Mouse (Mus musculus): ENCODE results near the gene Spen. TPM values are rescaled to one million over a fixed set of nuclear protein-coding genes. Genes with fewer than 3 reads are reported as not detected.

Gene Spen
- polyA plus RNA-seq, 1 experiment from 2014 or later, result 3.3 TPM

GRCm38 (mm10) chr4:141467581-141467927, 70.8 kb downstream of the Spen start:
- Histone ChIP-seq H3K36me3 (ENCODE audit: control insufficient read depth, insufficient read depth) (peaks cover 66% of the 10 kb centered on the region), H3K27ac (ENCODE audit: low read length) (no peak overlapping the region), H3K9me3 (replicated peaks; ENCODE audit: control insufficient read depth, low read length) (no peaks in the 10 kb centered on the region; the same call in 1 of the 2 replicates), H3K27me3 (ENCODE audit: control insufficient read depth, insufficient read depth, low read depth, low read length) (no peaks in the 10 kb centered on the region), H3K4me2 (ENCODE audit: low read depth, low read length) (no peak overlapping the region), H3K9ac (ENCODE audit: low read depth, low read length) (no peak overlapping the region), H3K4me1 (ENCODE audit: control insufficient read depth, low read depth, low read length) (no peaks in the 10 kb centered on the region), H3K4me3 (ENCODE audit: low read depth, low read length) (no peak overlapping the region)
- 79% methylated on average over 6 of the region's 6 CpGs for WGBS (ENCODE audit: insufficient replicate concordance)
- no peak for ATAC-seq (ENCODE audit: low read depth)

- Histone ChIP-seq H3K36me3 (ENCODE audit: control insufficient read depth, insufficient read depth) (peaks cover 60% of the 10 kb centered on the region), H3K4me2 (ENCODE audit: low read depth, low read length) (no peak overlapping the region), H3K9ac (ENCODE audit: low read depth, low read length) (no peak overlapping the region), H3K4me3 (ENCODE audit: low read depth, low read length) (no peak overlapping the region), H3K9me3 (replicated peaks; ENCODE audit: control insufficient read depth, low read length) (no peaks in the 10 kb centered on the region; the same call in 1 of the 2 replicates), H3K27me3 (ENCODE audit: control insufficient read depth, insufficient read depth, low read depth, low read length) (no peaks in the 10 kb centered on the region), H3K4me1 (ENCODE audit: control insufficient read depth, low read depth, low read length) (no peaks in the 10 kb centered on the region), H3K27ac (ENCODE audit: low read length) (no peak overlapping the region)
- ATAC-seq (ENCODE audit: low read depth), result no peak
- WGBS (ENCODE audit: insufficient replicate concordance), result 84% methylated on average over 15 of the region's 15 CpGs
Measured at GRCm38 (mm10) chr4:141466844-141467580, 71.4 kb downstream of the Spen start.

DNA sequence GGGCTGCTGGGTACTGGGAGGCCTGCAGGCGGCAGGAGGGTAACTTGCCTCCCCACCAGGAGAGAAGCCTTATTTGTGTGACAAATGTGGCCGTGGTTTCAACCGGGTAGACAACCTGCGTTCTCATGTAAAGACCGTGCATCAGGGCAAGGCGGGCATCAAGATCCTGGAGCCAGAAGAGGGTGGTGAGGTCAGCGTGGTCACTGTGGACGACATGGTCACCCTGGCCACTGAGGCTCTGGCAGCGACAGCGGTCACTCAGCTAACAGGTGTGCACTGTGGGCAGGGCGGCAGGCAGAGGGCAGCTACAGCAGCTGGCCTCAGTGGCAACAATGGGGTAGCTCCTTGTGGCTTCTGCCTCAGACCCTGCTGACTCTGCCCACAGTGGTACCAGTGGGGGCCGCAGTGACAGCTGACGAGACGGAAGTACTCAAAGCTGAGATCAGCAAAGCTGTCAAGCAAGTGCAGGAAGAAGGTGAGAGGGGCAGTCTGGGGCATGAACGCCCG, 72.1 kb downstream of the Spen start:
- Histone ChIP-seq H3K36me3 (ENCODE audit: control insufficient read depth, insufficient read depth) (peaks cover 53% of the 10 kb centered on the region), H3K9ac (ENCODE audit: low read depth, low read length) (no peak overlapping the region), H3K4me1 (ENCODE audit: control insufficient read depth, low read depth, low read length) (no peaks in the 10 kb centered on the region), H3K4me3 (ENCODE audit: low read depth, low read length) (no peak overlapping the region), H3K27me3 (ENCODE audit: control insufficient read depth, insufficient read depth, low read depth, low read length) (no peaks in the 10 kb centered on the region), H3K4me2 (ENCODE audit: low read depth, low read length) (no peak overlapping the region), H3K27ac (ENCODE audit: low read length) (no peak overlapping the region), H3K9me3 (replicated peaks; ENCODE audit: control insufficient read depth, low read length) (no peaks in the 10 kb centered on the region; the same call in 1 of the 2 replicates)
- WGBS (ENCODE audit: insufficient replicate concordance), result 79% methylated on average over 16 of the region's 16 CpGs
- no peak for ATAC-seq (ENCODE audit: low read depth)

DNA sequence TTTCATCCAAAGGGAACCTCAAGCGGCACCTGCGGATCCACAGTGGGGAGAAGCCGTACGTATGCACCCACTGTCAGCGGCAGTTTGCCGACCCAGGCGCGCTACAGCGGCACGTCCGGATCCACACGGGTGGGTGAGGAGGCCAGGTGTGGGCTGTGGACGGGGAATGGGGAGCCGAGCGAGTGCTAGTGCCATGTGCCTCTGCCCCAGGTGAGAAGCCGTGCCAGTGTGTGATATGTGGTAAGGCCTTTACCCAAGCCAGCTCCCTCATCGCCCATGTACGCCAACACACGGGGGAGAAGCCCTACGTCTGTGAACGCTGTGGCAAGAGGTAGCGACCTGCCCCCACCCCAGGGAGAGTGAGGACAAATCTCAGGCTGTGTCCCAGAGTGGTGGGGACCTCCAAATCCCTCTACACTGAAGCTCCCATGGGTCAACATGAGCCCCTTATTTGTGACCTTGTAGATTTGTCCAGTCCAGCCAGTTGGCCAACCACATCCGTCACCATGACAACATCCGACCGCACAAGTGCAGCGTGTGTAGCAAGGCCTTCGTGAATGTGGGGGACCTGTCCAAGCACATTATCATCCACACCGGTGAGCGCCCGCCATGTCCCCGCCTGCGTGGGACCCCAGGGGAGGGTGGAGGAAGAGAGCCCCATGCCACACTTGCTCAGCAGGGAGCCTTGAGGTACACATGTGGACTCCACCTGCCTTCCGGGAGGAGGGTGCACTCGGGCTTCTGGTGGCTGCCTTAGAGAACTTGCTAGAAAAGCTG, 72.7 kb downstream of the Spen start:
- Histone ChIP-seq H3K9ac (ENCODE audit: low read depth, low read length) (no peak overlapping the region), H3K27me3 (ENCODE audit: control insufficient read depth, insufficient read depth, low read depth, low read length) (no peaks in the 10 kb centered on the region), H3K4me1 (ENCODE audit: control insufficient read depth, low read depth, low read length) (no peaks in the 10 kb centered on the region; the same call in 1 of the 2 replicates), H3K4me3 (ENCODE audit: low read depth, low read length) (no peak overlapping the region), H3K27ac (ENCODE audit: low read length) (no peak overlapping the region), H3K36me3 (ENCODE audit: control insufficient read depth, insufficient read depth) (peaks cover 50% of the 10 kb centered on the region), H3K4me2 (ENCODE audit: low read depth, low read length) (no peak overlapping the region), H3K9me3 (replicated peaks; ENCODE audit: control insufficient read depth, low read length) (no peaks in the 10 kb centered on the region)
- 90% methylated on average over 34 of the region's 34 CpGs for WGBS (ENCODE audit: insufficient replicate concordance)
- no peak for ATAC-seq (ENCODE audit: low read depth)

- Histone ChIP-seq H3K27me3 (ENCODE audit: control insufficient read depth, insufficient read depth, low read depth, low read length) (no peaks in the 10 kb centered on the region), H3K9ac (ENCODE audit: low read depth, low read length) (no peak overlapping the region), H3K4me1 (ENCODE audit: control insufficient read depth, low read depth, low read length) (no peaks in the 10 kb centered on the region; the same call in 1 of the 2 replicates), H3K27ac (ENCODE audit: low read length) (no peak overlapping the region), H3K9me3 (replicated peaks; ENCODE audit: control insufficient read depth, low read length) (no peaks in the 10 kb centered on the region), H3K36me3 (ENCODE audit: control insufficient read depth, insufficient read depth) (peaks cover 48% of the 10 kb centered on the region), H3K4me3 (ENCODE audit: low read depth, low read length) (no peak overlapping the region), H3K4me2 (ENCODE audit: low read depth, low read length) (no peak overlapping the region)
- WGBS (ENCODE audit: insufficient replicate concordance), result 80% methylated on average over 16 of the region's 16 CpGs
- no peak for ATAC-seq (ENCODE audit: low read depth)
Measured at GRCm38 (mm10) chr4:141464722-141465121, 73.7 kb downstream of the Spen start.

GRCm38 (mm10) chr4:141463472-141463871, 74.9 kb downstream of the Spen start:
- no peaks in the 10 kb centered on the region for H3K9me3 ChIP-seq (replicated peaks; ENCODE audit: control insufficient read depth, low read length)
- no peaks in the 10 kb centered on the region; the same call in 1 of the 2 replicates for H3K4me1 ChIP-seq (ENCODE audit: control insufficient read depth, low read depth, low read length)
- 76% methylated on average over 14 of the region's 14 CpGs for WGBS (ENCODE audit: insufficient replicate concordance)
- no peak overlapping the region for H3K4me3 ChIP-seq (ENCODE audit: low read depth, low read length)
- peaks cover 36% of the 10 kb centered on the region for H3K36me3 ChIP-seq (ENCODE audit: control insufficient read depth, insufficient read depth)
- H3K9ac ChIP-seq (ENCODE audit: low read depth, low read length), result no peak overlapping the region
- H3K27ac ChIP-seq (ENCODE audit: low read length), result no peak overlapping the region
- H3K27me3 ChIP-seq (ENCODE audit: control insufficient read depth, insufficient read depth, low read depth, low read length), result no peaks in the 10 kb centered on the region
- H3K4me2 ChIP-seq (ENCODE audit: low read depth, low read length), result no peak overlapping the region
- no peak for ATAC-seq (ENCODE audit: low read depth)

DNA sequence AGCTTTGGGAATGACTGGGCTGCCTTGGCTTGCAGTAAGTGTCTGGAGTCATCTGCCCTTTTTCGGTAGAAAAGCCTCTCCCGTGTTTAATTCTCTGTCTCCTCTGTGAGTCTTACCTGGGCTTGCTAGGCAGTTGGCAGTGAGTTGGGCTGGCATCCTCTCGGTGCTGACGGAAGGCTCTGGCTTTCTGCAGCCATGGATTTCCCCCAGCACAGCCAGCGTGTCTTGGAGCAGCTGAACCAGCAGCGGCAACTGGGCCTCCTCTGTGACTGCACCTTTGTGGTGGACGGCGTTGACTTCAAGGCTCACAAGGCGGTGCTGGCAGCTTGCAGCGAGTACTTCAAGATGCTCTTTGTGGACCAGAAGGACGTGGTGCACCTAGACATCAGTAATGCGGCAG, 76.8 kb downstream of the Spen start:
- Histone ChIP-seq H3K9ac (ENCODE audit: low read depth, low read length) (no peak overlapping the region), H3K4me3 (ENCODE audit: low read depth, low read length) (no peak overlapping the region), H3K27me3 (ENCODE audit: control insufficient read depth, insufficient read depth, low read depth, low read length) (no peaks in the 10 kb centered on the region), H3K36me3 (ENCODE audit: control insufficient read depth, insufficient read depth) (peaks cover 26% of the 10 kb centered on the region), H3K9me3 (replicated peaks; ENCODE audit: control insufficient read depth, low read length) (no peaks in the 10 kb centered on the region), H3K4me2 (ENCODE audit: low read depth, low read length) (no peak overlapping the region), H3K4me1 (ENCODE audit: control insufficient read depth, low read depth, low read length) (no peaks in the 10 kb centered on the region; the same call in 1 of the 2 replicates), H3K27ac (ENCODE audit: low read length) (no peak overlapping the region)
- ATAC-seq (ENCODE audit: low read depth), result no peak
- WGBS (ENCODE audit: insufficient replicate concordance), result 77% methylated on average over 12 of the region's 12 CpGs

DNA sequence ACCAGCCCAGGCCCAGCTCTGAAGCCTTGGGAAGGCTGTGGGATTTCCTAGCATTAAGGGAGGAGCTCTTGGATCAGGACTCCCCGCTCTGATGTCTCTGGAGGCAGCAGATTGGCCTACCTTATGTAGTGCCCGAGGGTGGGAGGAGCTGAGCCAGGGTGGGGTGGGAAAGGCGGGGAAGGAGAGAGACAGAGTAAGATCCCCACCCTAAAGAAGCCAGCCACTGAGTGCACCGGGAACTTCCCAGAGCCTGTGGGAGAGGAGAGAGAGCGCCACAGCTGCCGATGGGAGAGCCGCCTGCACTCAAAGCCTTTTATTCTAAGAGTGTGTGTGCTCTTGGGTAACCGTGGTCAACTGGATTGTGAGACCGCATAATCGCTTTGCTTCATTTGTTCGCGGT, 77.3 kb downstream of the Spen start:
- peaks cover 21% of the 10 kb centered on the region for H3K36me3 ChIP-seq (ENCODE audit: control insufficient read depth, insufficient read depth)
- H3K4me1 ChIP-seq (ENCODE audit: control insufficient read depth, low read depth, low read length), result no peaks in the 10 kb centered on the region; the same call in 1 of the 2 replicates
- no peak overlapping the region for H3K27ac ChIP-seq (ENCODE audit: low read length)
- no peak overlapping the region for H3K4me2 ChIP-seq (ENCODE audit: low read depth, low read length)
- no peak overlapping the region for H3K9ac ChIP-seq (ENCODE audit: low read depth, low read length)
- H3K9me3 ChIP-seq (replicated peaks; ENCODE audit: control insufficient read depth, low read length), result no peaks in the 10 kb centered on the region
- ATAC-seq (ENCODE audit: low read depth), result no peak
- no peaks in the 10 kb centered on the region for H3K27me3 ChIP-seq (ENCODE audit: control insufficient read depth, insufficient read depth, low read depth, low read length)
- 70% methylated on average over 12 of the region's 12 CpGs for WGBS (ENCODE audit: insufficient replicate concordance)
- H3K4me3 ChIP-seq (ENCODE audit: low read depth, low read length), result no peak overlapping the region

- no peak for ATAC-seq (ENCODE audit: low read depth)
- Histone ChIP-seq H3K4me1 (ENCODE audit: control insufficient read depth, low read depth, low read length) (no peaks in the 10 kb centered on the region; the same call in 1 of the 2 replicates), H3K4me2 (ENCODE audit: low read depth, low read length) (no peak overlapping the region), H3K27me3 (ENCODE audit: control insufficient read depth, insufficient read depth, low read depth, low read length) (no peaks in the 10 kb centered on the region), H3K27ac (ENCODE audit: low read length) (no peak overlapping the region), H3K4me3 (ENCODE audit: low read depth, low read length) (no peak overlapping the region), H3K36me3 (ENCODE audit: control insufficient read depth, insufficient read depth) (peaks cover 15% of the 10 kb centered on the region), H3K9ac (ENCODE audit: low read depth, low read length) (no peak overlapping the region), H3K9me3 (replicated peaks; ENCODE audit: control insufficient read depth, low read length) (no peaks in the 10 kb centered on the region)
- 67% methylated on average over 4 of the region's 4 CpGs for WGBS (ENCODE audit: insufficient replicate concordance)
Measured at GRCm38 (mm10) chr4:141460481-141460880, 77.9 kb downstream of the Spen start.

Data from liver, embryonic 16.5 days (tissue).